Comparison of ENCODE assay signal across 9 mouse cellular contexts in the genomic region with DNA sequence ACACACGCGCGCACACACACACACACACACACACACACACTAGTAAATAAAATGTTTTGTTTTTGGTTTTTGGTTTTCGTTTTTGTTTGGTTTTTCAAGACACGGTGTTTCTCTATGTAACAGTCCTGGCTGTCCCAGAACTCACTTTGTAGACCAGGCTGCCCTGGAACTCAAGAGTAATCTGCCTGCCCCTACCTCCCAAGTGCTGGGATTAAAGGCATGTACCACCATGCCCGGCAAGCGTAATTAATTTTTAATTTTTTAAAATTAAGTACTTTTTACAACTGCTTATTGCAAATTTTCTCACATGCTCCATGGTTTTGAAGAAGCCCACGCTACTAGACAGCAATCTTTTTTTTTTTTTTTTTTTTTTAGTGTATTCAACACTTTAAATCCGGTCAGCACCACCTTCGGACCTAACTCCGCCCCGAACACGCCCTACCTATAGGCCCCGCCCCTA. TPM values are rescaled to one million over a fixed set of nuclear protein-coding genes. Genes with fewer than 3 reads are reported as not detected.
DNase-seq lines count a peak whose midpoint lies in the region; ATAC-seq and TF ChIP-seq lines count a peak whose summit lies in the region.
"Had no signal": no experiment of that assay in that cellular context is flagged by ENCODE, and none has a peak within 500 bp of the region (broad histone marks: within the 10 kb centered on the region; RNA-seq: fewer than 3 reads in every experiment).

No protein-coding gene starts in this region.

- H3K27me3 ChIP-seq in forebrain, postnatal 0 days (ENCODE audit: insufficient read depth, low read length), result no peaks in the 10 kb centered on the region
- no peaks in the 10 kb centered on the region for H3K27me3 ChIP-seq in liver, embryonic 16.5 days (ENCODE audit: control insufficient read depth, insufficient read depth, low read depth, low read length)

- no peaks in the 10 kb centered on the region for H3K36me3 ChIP-seq in forebrain, postnatal 0 days (ENCODE audit: insufficient read depth)
- no peaks in the 10 kb centered on the region for H3K36me3 ChIP-seq in liver, embryonic 16.5 days (ENCODE audit: control insufficient read depth, insufficient read depth)

- ATAC-seq in forebrain, postnatal 0 days, result no peak
- ATAC-seq in liver, embryonic 16.5 days (ENCODE audit: low read depth), result no peak

- H3K4me3 ChIP-seq in cortical plate, adult 2 months (ENCODE audit: insufficient read depth, low read length), result peak overlapping the region; percentile 50; the same call in 1 of the 2 replicates
- H3K4me3 ChIP-seq in forebrain, postnatal 0 days (ENCODE audit: low read depth, low read length), result peak overlapping the region; percentile 36
- peak overlapping the region; percentile 68 for H3K4me3 ChIP-seq in liver, embryonic 16.5 days (ENCODE audit: low read depth, low read length)

- TF ChIP-seq POLR2A in cortical plate, adult 2 months (IDR thresholded peaks at IDR 0.05; ENCODE audit: extremely low read depth, insufficient read depth, low read length), result no peak

- DNase-seq in kidney, adult 11 months, result peak; percentile 16
- no peak for DNase-seq in kidney, postnatal 36 days
- DNase-seq in forebrain, postnatal 0 days, result no peak
- DNase-seq in adrenal gland, adult 18-20 months (ENCODE audit: low spot score in 2 of 2), result no peak
- DNase-seq in spleen, postnatal 10 days (ENCODE audit: low spot score in 2 of 2), result no peak
- DNase-seq in layer of hippocampus, postnatal 25 days (ENCODE audit: extremely low spot score in 1 of 2, low spot score in 1 of 2), result no peak

- TF ChIP-seq CTCF in cortical plate, adult 2 months (IDR thresholded peaks at IDR 0.05; ENCODE audit: extremely low read depth, insufficient read depth, low read length), result no peak
- no peak for TF ChIP-seq CTCF in forebrain, postnatal 0 days (IDR thresholded peaks at IDR 0.05; ENCODE audit: low read depth)

- 26% methylated on average over 14 of the region's 14 CpGs for WGBS in forebrain, postnatal 0 days
- WGBS in liver, embryonic 16.5 days (ENCODE audit: insufficient replicate concordance), result 24% methylated on average over 14 of the region's 14 CpGs

- H3K4me2 ChIP-seq in forebrain, postnatal 0 days (ENCODE audit: low read depth), result peak overlapping the region; percentile 65
- peak overlapping the region; percentile 82 for H3K4me2 ChIP-seq in liver, embryonic 16.5 days (ENCODE audit: low read depth, low read length)

- H3K27ac ChIP-seq in cortical plate, adult 2 months (ENCODE audit: insufficient read depth, low read length), result no peak overlapping the region
- no peak overlapping the region for H3K27ac ChIP-seq in forebrain, postnatal 0 days (ENCODE audit: low read depth, low read length)
- no peak overlapping the region for H3K27ac ChIP-seq in liver, embryonic 16.5 days (ENCODE audit: low read length)

- no peaks in the 10 kb centered on the region for H3K9me3 ChIP-seq in forebrain, postnatal 0 days (ENCODE audit: low read length)
- no peaks in the 10 kb centered on the region for H3K9me3 ChIP-seq in liver, embryonic 16.5 days (replicated peaks; ENCODE audit: control insufficient read depth, low read length)

- no peaks in the 10 kb centered on the region for H3K4me1 ChIP-seq in cortical plate, adult 2 months (ENCODE audit: control insufficient read depth, insufficient read depth, low read length)
- no peaks in the 10 kb centered on the region for H3K4me1 ChIP-seq in forebrain, postnatal 0 days (ENCODE audit: insufficient read depth)
- H3K4me1 ChIP-seq in liver, embryonic 16.5 days (ENCODE audit: control insufficient read depth, low read depth, low read length), result peaks cover 19% of the 10 kb centered on the region

- H3K9ac ChIP-seq in forebrain, postnatal 0 days, result no peak overlapping the region
- H3K9ac ChIP-seq in liver, embryonic 16.5 days (ENCODE audit: low read depth, low read length), result no peak overlapping the region

RNA-seq across cellular contexts. Expression of a gene that starts 0.3 kb away (rescaled TPM):
- polyA plus RNA-seq in cortical plate, adult 2 months (2012; rRNA removed), result 8.4 and 9.6 TPM in 2 replicates
- 1.5 and 1.8 TPM in 2 replicates for total RNA-seq in forebrain, postnatal 0 days (2014; rRNA removed)
- polyA plus RNA-seq in forebrain, postnatal 0 days (2015; fragmentation: Nextera tagmentation; extraction: Ambion mirVana), result 3.8 and 4.2 TPM in 2 replicates
- polyA plus RNA-seq in liver, embryonic 16.5 days (2015; fragmentation: Nextera tagmentation; extraction: Ambion mirVana), result 16.0 and 16.5 TPM in 2 replicates
- total RNA-seq in adrenal gland, adult 18-20 months (2021), result 100 to 1,000 TPM in 1 of 2 experiments, 10 to 100 TPM in 1; 49.9 to 102 TPM
- total RNA-seq in layer of hippocampus, postnatal 25 days (2021), result 1 to 10 TPM; 2.8 to 5.7 TPM
- total RNA-seq: MEL had no signal

Comparison
In these comparisons a context has a peak if more than half of its experiments do, and no peak if none do; other contexts are left out.
1. RNA of a gene that starts 0.3 kb away (total RNA-seq): 49.9 to 102 TPM in adrenal gland, adult 18-20 months; 2.8 to 5.7 TPM in layer of hippocampus, postnatal 25 days and 1.5 to 1.8 TPM in forebrain, postnatal 0 days; every median in the first group is over 4 times any median in the second.
2. Peak in every context shown above with its lines, with median percentiles within 50 percentile points of each other: H3K4me3 ChIP-seq.